Mouse (Mus musculus): Measurements from ENCODE around the gene Nostrin. TPM values are rescaled to one million over a fixed set of nuclear protein-coding genes. Genes with fewer than 3 reads are reported as not detected.

Gene Nostrin
- total RNA-seq, 2 experiments from 2014 or later = 3.9 to 6.6 TPM

DNA sequence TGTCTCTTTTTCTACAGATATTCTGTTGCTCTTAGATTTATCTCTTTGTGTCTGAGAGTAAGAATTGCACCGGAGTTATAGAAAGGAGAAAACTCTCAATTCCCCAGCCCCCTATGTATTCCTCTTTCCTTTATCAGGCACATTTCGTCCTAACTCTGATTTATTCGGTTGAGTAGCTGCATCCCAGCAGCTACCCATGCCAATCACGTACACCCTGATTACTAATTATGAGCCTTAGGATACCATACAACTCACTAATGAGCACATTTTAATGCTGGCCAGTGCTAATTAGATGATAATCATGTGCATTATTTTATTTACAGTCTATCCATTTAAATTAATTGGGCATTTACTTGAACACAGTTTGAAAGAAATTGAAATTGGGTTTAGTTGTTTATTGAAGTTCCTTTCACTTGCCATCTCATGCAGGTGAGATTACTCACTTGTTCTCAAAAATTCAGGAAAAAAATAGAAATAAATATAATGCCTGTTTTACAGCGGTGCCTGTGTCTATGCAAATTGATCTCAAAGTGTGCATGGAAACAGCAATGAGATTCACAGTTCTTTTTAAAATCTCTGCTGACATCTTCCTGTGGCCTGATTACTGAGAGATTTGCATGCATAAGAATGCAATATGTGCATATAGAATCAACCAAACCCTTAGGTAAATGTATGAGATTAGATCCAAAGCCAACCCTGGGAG, 99.5 kb downstream of the Nostrin start:
- intact Hi-C loops (cut with DNase I) = no loop called here
- no peak for DNase-seq (ENCODE audit: extremely low spot score in 1 of 2, low spot score in 2 of 2)

Other genes with a start within 250 kb of the Nostrin start
- gene Spc25, start 70.4 kb downstream of the Nostrin start, total RNA-seq (2021) = 1 to 10 TPM; 3.9 to 4.0 TPM
- not detected for gene G6pc2, start 75.3 kb downstream of the Nostrin start, total RNA-seq (2021)
- gene Abcb11, start 206.8 kb downstream of the Nostrin start, total RNA-seq (2021) = under 1 TPM in 1 of 2 experiments, not detected in 1; 0.24 TPM
- gene Dhrs9, start 244.6 kb downstream of the Nostrin start, total RNA-seq (2021) = not detected

Measured in left cerebral cortex, postnatal 10 days (tissue).